Mouse (Mus musculus) adrenal gland, postnatal 10 days (tissue): ENCODE measurements at regions not wholly inside any gene's neighbourhood (a gene's known extent, or its start where the extent isn't known, plus 50 kb on each side); places are given as distances from the start of the nearest gene placed in this dataset.

ENCODE experiments used
- DNase-seq: peaks from one replicate; pipeline ENCODE4 v3.0.0; 2021; ENCODE audit warnings: mixed read lengths

DNA sequence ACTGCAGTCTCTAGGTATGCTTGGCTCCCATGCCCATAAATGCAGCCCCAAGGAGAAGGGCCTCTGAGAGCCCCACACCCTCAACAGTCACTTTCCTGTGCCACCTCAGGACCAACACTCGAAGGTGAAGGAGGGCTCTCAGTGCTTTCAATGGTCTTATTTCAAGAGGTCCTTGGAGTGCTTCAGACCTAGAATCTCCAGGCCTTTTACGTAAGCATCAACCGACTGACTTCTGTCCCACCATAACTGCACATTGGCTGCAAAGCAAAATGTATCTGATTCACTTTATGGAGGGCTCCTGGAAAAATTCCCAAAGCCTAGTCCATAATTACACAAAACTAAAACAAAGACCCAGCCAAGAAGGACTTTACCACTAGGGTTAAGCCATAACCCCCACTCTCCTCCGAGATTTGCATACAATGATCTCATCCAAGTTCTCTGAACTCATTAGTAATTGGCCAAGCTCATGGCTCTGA is 605.4 kb upstream of the Nr5a2 start:
- no peak for DNase-seq

- DNase-seq = no peak
Measured at GRCm38 (mm10) chr1:137561686-137562085, 601.4 kb upstream of the Nr5a2 start.

- no peak for DNase-seq
Measured at GRCm38 (mm10) chr1:137560389-137561268, 600.4 kb upstream of the Nr5a2 start.

- no peak for DNase-seq
Measured at GRCm38 (mm10) chr1:137549659-137550058, 589.4 kb upstream of the Nr5a2 start.

DNA sequence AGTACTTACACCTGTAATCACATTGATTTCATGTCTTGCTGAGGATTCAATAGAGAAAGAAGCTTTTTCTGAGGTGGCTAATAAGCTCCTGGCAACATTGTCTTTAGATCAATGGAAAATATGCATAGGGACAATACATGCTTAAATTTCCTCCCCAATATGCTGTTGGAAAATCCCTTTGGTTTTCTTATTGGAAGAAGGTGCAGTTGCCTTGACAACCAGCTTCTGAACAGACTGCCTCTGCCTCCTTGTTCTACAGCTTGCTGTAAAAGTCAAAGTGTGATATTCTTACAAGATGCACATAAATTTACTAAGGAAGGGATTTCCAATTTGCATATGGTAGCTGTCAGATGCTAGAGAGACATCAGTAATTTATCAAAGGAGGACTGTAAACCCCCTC is 585.4 kb upstream of the Nr5a2 start:
- DNase-seq = no peak

DNA sequence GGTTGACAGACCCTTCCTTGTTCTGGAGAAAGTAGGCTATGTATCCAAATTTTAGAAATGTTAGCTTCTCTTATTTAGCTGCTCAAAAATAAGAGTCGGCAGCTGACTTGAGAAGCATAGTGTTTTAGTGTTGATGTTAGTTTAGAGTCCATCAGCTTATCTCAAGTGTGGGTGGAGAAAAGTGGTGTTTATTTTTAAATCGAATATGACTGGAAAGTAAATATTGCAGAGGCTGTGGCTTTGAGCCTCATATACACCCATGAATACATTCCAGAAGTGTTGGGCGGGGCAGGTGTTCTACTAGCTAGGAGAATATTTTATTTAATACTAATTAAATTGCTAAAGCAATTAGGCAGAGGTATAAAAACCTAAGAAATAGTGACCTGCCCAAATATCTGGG is 583.6 kb upstream of the Nr5a2 start:
- DNase-seq = no peak

DNA sequence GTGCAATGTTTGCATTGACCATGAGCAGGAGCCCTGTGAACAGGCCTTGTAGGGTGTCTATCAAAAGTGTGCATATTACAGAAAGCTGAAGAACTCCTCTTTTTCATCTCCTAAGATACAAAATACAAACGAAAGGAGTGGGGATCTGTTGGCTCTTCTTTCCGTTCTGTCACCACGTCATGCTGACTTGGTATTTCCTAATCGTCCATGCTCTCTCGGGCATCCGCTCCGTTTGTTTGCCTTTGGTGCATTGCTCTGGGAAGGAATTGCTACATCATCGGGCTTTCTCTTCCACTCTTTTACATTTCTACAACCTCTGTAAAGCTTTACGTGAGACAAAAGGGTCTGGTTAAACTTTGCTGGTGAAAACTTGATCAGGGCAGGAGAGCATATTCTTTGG is 581.2 kb upstream of the Nr5a2 start:
- DNase-seq = no peak

DNA sequence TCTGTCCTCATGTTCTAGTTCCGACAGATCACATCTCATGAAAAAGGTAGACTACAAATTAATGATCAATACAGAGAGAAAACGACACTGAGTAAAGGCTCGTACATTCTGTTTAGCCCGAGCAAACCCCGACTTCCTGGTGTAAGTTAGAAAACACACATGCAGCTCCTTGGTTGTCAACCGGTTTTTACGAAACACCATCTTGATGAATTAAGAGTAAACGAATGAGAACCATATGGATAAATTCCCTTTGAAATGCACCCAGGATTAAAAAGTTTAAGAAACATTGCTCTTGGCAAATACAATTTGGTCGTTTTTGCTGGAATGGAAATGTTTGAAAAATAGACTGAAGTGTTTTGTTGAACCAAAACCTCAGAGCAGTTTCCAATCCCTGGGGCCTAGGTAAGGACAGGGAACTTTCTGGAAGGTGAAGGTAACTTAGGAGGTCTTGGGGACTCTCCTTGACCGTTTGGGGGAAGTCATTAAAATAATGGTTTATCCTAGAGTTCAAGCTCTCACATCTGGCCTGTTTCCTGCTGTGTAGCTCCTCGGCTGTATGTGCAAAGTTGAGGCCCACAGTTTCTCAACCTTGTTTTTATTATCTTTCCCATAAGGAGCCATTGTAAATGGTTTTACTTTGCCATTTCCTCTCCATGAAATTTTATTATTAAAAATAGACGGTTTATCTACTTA is 579.3 kb upstream of the Nr5a2 start:
- no peak for DNase-seq

DNA sequence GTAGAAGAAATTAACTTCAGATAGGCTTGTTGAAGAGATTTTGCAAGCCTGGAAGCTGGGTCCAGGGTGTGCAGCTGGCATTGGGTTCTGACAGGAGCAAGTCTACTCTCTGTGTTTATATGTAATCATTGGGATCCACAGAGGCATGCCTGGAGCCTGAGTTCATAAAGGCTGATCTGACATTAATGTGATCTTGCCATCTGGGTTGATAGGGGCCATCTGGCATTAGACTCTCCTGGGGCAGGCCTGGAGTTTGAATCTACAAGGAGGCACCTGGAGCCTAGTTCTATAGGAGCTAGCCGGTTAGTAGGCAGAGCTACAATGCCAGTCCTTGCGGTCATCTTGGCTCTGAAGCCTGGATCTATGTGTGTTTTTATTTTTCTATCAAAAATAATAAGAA is 554.5 kb upstream of the Nr5a2 start:
- no peak for DNase-seq

DNA sequence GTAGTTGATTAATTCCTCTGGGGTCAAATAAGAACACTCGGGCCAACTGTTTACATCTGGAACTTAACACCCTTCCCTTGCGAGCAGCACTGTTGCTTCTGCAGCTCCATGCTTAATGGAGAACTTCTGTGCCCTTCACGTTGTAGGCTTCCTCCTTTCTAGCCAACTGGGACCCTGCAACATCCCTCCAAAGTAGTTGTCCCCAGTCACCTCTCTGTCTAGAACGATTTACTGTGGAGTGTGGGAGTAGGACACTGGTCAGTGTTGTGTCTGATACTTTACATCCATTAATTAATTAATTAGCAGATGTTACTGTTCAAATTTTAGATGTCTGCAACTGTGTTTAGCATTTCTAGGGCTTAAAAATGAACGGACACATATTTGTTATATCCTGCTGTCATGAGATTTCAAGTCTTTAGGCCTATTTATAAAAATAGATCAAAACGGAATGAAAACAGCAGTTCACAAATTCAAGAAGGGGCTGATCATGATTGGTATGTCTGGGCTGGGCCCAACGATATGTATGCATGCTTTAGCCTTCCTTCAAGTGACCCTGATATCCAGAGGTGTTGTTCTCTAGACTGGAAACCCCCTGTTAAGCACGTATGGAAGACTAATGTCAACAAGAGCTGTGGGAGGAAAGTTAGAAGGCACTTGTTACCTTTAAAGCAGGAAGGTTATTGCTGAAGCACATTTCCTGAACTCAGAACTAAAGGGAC is 543.6 kb upstream of the Nr5a2 start:
- DNase-seq = no peak

DNA sequence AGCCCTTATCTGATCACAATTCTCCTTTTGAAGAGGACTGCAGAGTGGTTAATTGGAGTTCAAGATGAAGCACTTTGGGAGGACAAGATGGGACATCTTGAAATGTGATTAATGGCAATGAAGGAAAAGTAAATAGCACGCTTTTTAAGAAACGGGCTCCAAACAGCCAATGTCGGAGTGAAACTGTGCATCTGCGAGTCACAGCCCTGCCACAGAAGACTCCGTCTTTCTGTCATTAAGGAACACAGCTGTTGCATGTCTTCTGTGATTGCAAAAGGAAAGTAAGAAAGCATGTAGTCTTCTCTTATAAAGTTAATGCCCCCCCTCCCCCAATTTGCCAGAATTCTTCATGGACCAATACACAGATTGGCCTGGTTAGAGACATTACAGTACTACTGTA is 528.0 kb upstream of the Nr5a2 start:
- no peak for DNase-seq

GRCm38 (mm10) chr1:137478459-137478858 is 518.2 kb upstream of the Nr5a2 start:
- no peak for DNase-seq

- no peak for DNase-seq
Measured at GRCm38 (mm10) chr1:137477239-137477638, 517.0 kb upstream of the Nr5a2 start.

DNA sequence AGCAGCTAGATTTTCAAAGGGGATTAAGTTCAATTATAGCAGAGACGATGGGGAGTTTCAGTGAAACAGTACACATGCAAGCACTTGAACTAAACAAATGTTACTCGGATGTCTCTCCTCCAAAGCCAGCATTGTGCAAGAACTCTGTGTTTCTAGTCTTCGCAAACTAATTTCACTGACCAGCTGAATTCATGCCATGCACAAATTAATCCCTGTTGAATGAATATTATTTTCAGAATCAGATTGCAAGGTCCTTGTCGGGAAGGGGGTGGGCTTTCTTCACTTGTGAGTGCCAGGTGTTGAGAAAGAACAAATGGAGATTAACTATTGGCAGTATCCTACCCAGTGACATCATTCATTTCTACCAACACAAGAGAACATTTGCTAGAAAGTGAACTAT is 514.6 kb upstream of the Nr5a2 start:
- no peak for DNase-seq

DNA sequence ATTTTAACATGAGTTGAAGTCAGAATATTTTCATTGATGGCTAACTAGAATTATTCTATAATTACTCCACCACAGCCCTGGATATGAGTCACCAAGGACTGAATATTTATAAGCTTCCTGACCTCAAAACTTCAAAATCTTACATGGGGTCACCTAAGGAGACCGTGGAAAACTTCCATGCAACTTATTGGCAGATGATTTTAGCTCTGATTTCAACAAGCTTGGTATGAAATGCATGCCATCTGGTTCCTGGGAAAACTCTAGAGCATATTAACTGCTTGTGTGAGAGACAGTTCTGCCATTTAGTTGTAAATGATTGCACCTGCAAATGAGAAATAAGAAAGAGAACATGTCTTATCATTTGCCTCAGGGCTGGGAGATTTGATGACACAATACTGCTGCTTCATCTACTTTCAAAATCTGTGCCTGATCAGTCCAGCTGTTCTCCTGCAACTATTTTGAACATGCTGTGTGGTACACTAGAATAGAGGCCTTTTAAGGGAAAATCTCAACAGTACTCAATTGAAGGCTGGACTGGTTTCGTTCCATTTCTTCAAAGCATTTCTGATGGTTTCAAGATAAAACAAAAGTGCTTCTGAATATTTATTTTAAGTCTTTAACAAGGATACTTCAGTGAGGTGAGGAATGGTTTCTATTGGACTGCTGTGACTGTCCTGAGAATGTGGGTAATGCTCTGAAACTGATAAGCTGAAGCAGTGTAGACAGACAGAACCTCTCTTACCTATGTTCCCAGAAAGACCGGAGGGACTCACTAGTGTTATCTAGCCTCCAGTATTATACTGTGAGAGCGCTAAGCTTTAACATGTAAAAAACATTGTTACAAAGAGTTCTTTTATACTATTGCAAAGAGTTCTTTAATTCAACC is 513.8 kb upstream of the Nr5a2 start:
- peak; percentile 16 for DNase-seq

DNA sequence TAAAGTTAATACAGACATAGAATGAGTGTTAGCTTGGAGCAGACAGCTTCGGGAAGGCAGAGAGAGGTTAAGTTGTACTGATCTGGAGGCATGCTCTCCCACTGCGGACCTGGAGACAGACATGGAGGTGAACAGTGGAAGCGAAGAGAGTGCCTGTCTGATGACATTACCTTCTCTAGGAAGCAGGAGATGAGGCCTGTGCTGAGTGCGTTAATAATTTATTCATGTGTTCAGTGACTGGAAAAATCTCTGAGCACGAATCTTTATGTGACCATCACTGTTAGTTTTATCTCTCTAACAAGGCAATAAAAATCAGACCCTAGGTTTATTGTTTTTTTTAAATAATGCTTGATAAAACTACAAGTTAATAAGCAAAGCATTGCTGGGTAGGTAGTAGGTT is 504.7 kb upstream of the Nr5a2 start:
- no peak for DNase-seq

- DNase-seq = no peak
Measured at GRCm38 (mm10) chr1:137461189-137461588, 500.9 kb upstream of the Nr5a2 start.

- DNase-seq = no peak
Measured at GRCm38 (mm10) chr1:137453446-137454208, 493.4 kb upstream of the Nr5a2 start.

GRCm38 (mm10) chr1:137452749-137453148 is 492.5 kb upstream of the Nr5a2 start:
- DNase-seq = no peak

DNA sequence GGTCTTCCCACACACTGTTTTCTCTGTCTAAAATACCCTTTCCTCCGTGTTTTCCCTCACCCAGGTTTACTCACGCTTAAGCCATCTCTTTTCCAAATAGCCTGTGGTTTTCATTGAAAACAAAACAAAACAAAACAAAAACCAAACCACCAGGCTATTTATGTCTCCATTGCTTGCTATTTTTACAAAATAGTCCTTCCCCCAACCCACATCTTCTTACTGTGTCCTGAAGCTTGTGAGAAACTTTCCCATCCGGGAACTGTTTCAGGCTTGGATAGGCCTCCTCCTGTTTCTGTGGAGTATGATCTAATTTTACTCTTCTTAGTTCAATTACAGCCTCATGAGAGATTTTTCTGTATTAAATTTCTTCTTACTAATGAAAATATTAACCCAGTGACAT is 486.2 kb upstream of the Nr5a2 start:
- no peak for DNase-seq

DNA sequence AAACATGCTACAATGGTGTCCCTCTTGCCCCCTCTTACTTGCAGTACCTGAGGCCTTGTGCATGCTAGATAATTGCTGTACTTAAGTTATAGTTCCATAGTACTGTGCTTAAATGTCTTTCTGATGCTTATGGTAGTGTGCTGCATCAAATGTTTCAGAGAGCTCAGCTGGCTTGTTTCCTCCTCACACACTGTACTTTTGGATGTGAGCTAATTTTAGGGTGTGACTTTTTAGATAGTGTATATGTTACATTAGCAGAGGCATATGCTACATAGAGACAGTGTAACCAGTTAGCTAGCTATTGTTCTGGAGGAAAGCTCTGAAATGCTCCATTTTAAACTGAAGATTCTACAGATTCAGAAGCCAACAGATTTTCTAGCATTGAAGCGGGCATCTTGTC is 467.9 kb upstream of the Nr5a2 start:
- DNase-seq = no peak
